Mouse (Mus musculus): ENCODE results near the gene Car10.

Gene Car10

GRCm38 (mm10) chr11:93173533-93174308 is 75.9 kb downstream of the Car10 start:
- DNase-seq, result peak; percentile 89

- peak; percentile 82 for DNase-seq
Observed at GRCm38 (mm10) chr11:93185477-93185876, 87.6 kb downstream of the Car10 start.

GRCm38 (mm10) chr11:93186163-93186562 is 88.3 kb downstream of the Car10 start:
- no peak for DNase-seq

GRCm38 (mm10) chr11:93188621-93189020 is 90.8 kb downstream of the Car10 start:
- DNase-seq, result no peak

- peak; percentile 43 for DNase-seq
Observed at GRCm38 (mm10) chr11:93200046-93200445, 102.2 kb downstream of the Car10 start.

- peak; percentile 88 for DNase-seq
Observed at GRCm38 (mm10) chr11:93217457-93217856, 119.6 kb downstream of the Car10 start.

GRCm38 (mm10) chr11:93230057-93230456 is 132.2 kb downstream of the Car10 start:
- no peak for DNase-seq

GRCm38 (mm10) chr11:93249771-93250265 is 152.0 kb downstream of the Car10 start:
- DNase-seq, result no peak

GRCm38 (mm10) chr11:93251766-93252165 is 153.9 kb downstream of the Car10 start:
- DNase-seq, result peak; percentile 37

- DNase-seq, result no peak
Observed at GRCm38 (mm10) chr11:93263979-93264378, 166.2 kb downstream of the Car10 start.

- DNase-seq, result peak; percentile 72
Observed at GRCm38 (mm10) chr11:93272016-93272415, 174.2 kb downstream of the Car10 start.

GRCm38 (mm10) chr11:93273906-93274305 is 176.1 kb downstream of the Car10 start:
- DNase-seq, result no peak

GRCm38 (mm10) chr11:93293661-93294060 is 195.8 kb downstream of the Car10 start:
- DNase-seq, result peak; percentile 23

- DNase-seq, result peak; percentile 48
Observed at GRCm38 (mm10) chr11:93309981-93310380, 212.2 kb downstream of the Car10 start.

GRCm38 (mm10) chr11:93337756-93338155 is 239.9 kb downstream of the Car10 start:
- DNase-seq, result no peak

GRCm38 (mm10) chr11:93343961-93344360 is 246.1 kb downstream of the Car10 start:
- DNase-seq, result no peak

GRCm38 (mm10) chr11:93344869-93345268 is 247.0 kb downstream of the Car10 start:
- DNase-seq, result peak; percentile 88

- no peak for DNase-seq
Observed at GRCm38 (mm10) chr11:93361576-93361975, 263.7 kb downstream of the Car10 start.

GRCm38 (mm10) chr11:93364171-93364570 is 266.3 kb downstream of the Car10 start:
- no peak for DNase-seq

- DNase-seq, result no peak
Observed at GRCm38 (mm10) chr11:93367244-93367643, 269.4 kb downstream of the Car10 start.

- DNase-seq, result no peak
Observed at GRCm38 (mm10) chr11:93367740-93368139, 269.9 kb downstream of the Car10 start.

GRCm38 (mm10) chr11:93373697-93374354 is 276.0 kb downstream of the Car10 start:
- DNase-seq, result no peak

- DNase-seq, result no peak
Observed at GRCm38 (mm10) chr11:93391159-93391558, 293.3 kb downstream of the Car10 start.

- DNase-seq, result peak; percentile 85
Observed at GRCm38 (mm10) chr11:93393371-93393770, 295.5 kb downstream of the Car10 start.

All from cerebellum, adult 11-12 months (tissue).